Mouse (Mus musculus): Measurements from ENCODE around the gene H2-M10.4.

DNA sequence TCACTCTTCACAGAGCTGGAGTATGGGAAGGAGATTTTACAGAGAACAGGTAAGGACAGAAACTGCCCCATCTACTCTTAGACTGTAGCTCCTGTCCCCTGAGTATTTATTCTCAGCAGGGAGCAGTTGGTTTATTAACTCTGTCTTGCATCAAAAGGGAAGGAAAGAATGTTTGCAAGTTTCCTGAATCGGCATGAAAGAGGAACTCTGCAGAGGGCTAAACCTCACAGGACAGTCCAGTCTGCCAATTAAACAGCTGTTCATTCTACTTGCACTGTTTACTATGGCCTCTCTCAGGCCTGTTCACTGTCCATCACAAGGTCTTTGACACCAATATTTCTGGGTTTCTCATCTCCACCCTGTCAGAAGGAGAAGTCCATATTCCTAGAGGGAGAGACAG, 38.3 kb upstream of the H2-M10.4 start:
- TF ChIP-seq CTCF (IDR thresholded peaks at IDR 0.05; ENCODE audit: control insufficient read depth, insufficient read depth, insufficient read length): no peak
- no peak for TF ChIP-seq MAX (IDR thresholded peaks at IDR 0.05)

Measured in C2C12 (cell line).